Mouse (Mus musculus): ENCODE measurements around the gene Rab34. TPM values are rescaled to one million over a fixed set of nuclear protein-coding genes. Genes with fewer than 3 reads are reported as not detected.

Rab34 gene
- polyA plus RNA-seq, 1 experiment from 2014 or later, result 53.2 TPM

DNA sequence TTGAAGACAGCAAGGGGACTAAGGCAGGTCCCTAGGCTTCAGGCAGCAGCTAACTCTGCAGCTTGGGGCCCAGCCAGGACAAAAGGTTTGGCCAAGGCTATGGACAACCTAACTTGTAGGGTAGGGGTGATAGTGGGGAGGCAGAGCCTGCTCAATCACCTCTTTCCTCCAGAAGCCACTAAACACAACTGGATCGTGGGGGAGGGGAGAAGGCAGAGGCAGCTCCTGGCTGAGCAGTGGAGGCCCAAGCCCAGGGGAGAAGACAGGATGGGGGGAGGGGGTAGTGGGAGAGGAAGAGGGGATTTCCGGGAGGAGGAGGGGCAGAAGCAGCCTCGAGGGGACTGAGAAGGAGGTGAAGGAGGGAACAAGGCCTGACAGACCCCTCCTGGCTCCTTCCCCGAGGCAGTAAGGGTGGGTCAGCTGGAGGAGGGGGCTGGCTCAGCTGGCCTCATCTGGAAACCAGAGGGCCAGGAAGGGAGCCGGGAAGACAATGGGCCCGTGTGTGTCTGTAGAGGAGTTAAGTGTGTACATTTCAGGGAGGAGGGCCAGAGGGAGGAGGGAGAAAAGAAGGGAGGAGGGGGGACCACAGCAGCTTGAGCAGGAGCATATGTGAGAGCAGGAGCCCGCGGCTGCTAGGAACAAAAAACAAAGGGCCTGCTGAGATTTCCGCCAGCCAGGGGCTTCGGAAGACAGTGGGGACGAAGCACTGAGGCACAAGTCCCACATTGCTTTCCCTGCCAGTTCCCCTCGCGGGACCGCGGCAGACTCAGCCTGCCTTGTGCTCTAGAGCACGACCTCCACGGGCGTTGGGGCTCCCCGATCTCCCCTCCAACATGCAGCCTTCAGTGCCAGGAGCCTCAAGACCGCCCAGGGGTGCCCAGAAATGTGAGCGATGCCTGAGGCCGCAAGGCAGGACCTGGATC lies 24.3 kb upstream of the Rab34 start:
- ATAC-seq (ENCODE audit: low FRiP score), result peak; percentile 34
- DNase-seq (ENCODE audit: low spot score), result peak; percentile 72
- H3K36me3 ChIP-seq (replicated peaks; ENCODE audit: control insufficient read depth, insufficient read depth), result peaks cover 37% of the 10 kb centered on the region
- no peaks in the 10 kb centered on the region for H3K27me3 ChIP-seq (ENCODE audit: control insufficient read depth, insufficient read depth, low read length)
- H3K9ac ChIP-seq, result peak overlapping the region; percentile 100
- H3K4me1 ChIP-seq (replicated peaks; ENCODE audit: control insufficient read depth, insufficient read depth, low read length), result peaks cover 25% of the 10 kb centered on the region
- H3K4me3 ChIP-seq (replicated peaks; ENCODE audit: low read length), result peak overlapping the region; percentile 96
- H3K9me3 ChIP-seq (ENCODE audit: control insufficient read depth, low read length), result no peaks in the 10 kb centered on the region
- peak overlapping the region; percentile 97 for H3K27ac ChIP-seq
- peak overlapping the region; percentile 79 for H3K4me2 ChIP-seq (replicated peaks)
- under 1% methylated on average over 22 of the region's 22 CpGs for WGBS

DNA sequence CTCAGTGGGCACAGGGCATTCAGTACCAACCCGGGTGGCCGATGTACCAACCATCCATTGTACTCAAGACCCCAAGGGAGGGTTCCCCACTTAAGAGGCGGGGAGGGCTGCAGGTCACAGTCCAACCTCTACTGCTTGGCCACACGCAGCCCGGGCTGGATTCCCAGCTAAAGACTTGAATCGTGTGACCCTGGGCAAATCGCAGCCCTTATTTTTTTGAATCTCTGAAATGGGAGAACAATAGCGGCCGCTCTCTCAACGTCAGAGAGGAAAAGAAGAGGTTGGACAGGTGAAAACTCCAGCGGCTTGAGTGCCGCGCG lies 23.7 kb upstream of the Rab34 start:
- ATAC-seq (ENCODE audit: low FRiP score), result peak; percentile 1; the same call in 1 of the 2 replicates
- H3K9me3 ChIP-seq (ENCODE audit: control insufficient read depth, low read length), result no peaks in the 10 kb centered on the region
- H3K4me3 ChIP-seq (replicated peaks; ENCODE audit: low read length), result peak overlapping the region; percentile 96
- peaks cover 30% of the 10 kb centered on the region for H3K36me3 ChIP-seq (replicated peaks; ENCODE audit: control insufficient read depth, insufficient read depth)
- H3K9ac ChIP-seq, result peak overlapping the region; percentile 100
- DNase-seq (ENCODE audit: low spot score), result no peak
- peak overlapping the region; percentile 79 for H3K4me2 ChIP-seq (replicated peaks)
- WGBS, result under 1% methylated on average over 14 of the region's 14 CpGs
- no peaks in the 10 kb centered on the region for H3K27me3 ChIP-seq (ENCODE audit: control insufficient read depth, insufficient read depth, low read length)
- peak overlapping the region; percentile 97 for H3K27ac ChIP-seq
- H3K4me1 ChIP-seq (replicated peaks; ENCODE audit: control insufficient read depth, insufficient read depth, low read length), result peaks cover 25% of the 10 kb centered on the region

GRCm38 (mm10) chr11:78164924-78165760 lies 23.1 kb upstream of the Rab34 start, which contains the start of gene Traf4:
Traf4 (minus strand) TSS chr11:78165589.
- ATAC-seq (ENCODE audit: low FRiP score) (peak; percentile 87), DNase-seq (ENCODE audit: low spot score) (peak; percentile 88)
- peak within 1 kb of the TSS; percentile 97 for H3K27ac ChIP-seq
- H3K9me3 ChIP-seq (ENCODE audit: control insufficient read depth, low read length), result no peaks in the 10 kb centered on the region
- H3K36me3 ChIP-seq (replicated peaks; ENCODE audit: control insufficient read depth, insufficient read depth), result peaks cover 25% of the 10 kb centered on the region
- H3K9ac ChIP-seq, result peak within 1 kb of the TSS; percentile 100
- H3K4me1 ChIP-seq (replicated peaks; ENCODE audit: control insufficient read depth, insufficient read depth, low read length), result peaks cover 25% of the 10 kb centered on the region
- H3K27me3 ChIP-seq (ENCODE audit: control insufficient read depth, insufficient read depth, low read length), result no peaks in the 10 kb centered on the region
- under 1% methylated on average over 77 of the region's 78 CpGs for WGBS
- peak within 1 kb of the TSS; percentile 79 for H3K4me2 ChIP-seq (replicated peaks)
- peak within 1 kb of the TSS; percentile 96 for H3K4me3 ChIP-seq (replicated peaks; ENCODE audit: low read length)

GRCm38 (mm10) chr11:78165761-78166109 lies 22.5 kb upstream of the Rab34 start:
- 2% methylated on average over 16 of the region's 16 CpGs for WGBS
- DNase-seq (ENCODE audit: low spot score) (peak; percentile 60), ATAC-seq (ENCODE audit: low FRiP score) (peak; percentile 29; the same call in 1 of the 2 replicates)
- H3K4me2 ChIP-seq (replicated peaks), result peak overlapping the region; percentile 79
- H3K27me3 ChIP-seq (ENCODE audit: control insufficient read depth, insufficient read depth, low read length), result no peaks in the 10 kb centered on the region
- peak overlapping the region; percentile 97 for H3K27ac ChIP-seq
- H3K4me3 ChIP-seq (replicated peaks; ENCODE audit: low read length), result peak overlapping the region; percentile 96
- H3K9ac ChIP-seq, result peak overlapping the region; percentile 100
- peaks cover 25% of the 10 kb centered on the region for H3K4me1 ChIP-seq (replicated peaks; ENCODE audit: control insufficient read depth, insufficient read depth, low read length)
- no peaks in the 10 kb centered on the region for H3K9me3 ChIP-seq (ENCODE audit: control insufficient read depth, low read length)
- peaks cover 19% of the 10 kb centered on the region for H3K36me3 ChIP-seq (replicated peaks; ENCODE audit: control insufficient read depth, insufficient read depth)

- Histone ChIP-seq H3K27me3 (ENCODE audit: control insufficient read depth, insufficient read depth, low read length) (no peaks in the 10 kb centered on the region), H3K4me2 (replicated peaks) (peak overlapping the region; percentile 79), H3K4me3 (replicated peaks; ENCODE audit: low read length) (peak overlapping the region; percentile 96), H3K36me3 (replicated peaks; ENCODE audit: control insufficient read depth, insufficient read depth) (peaks cover 15% of the 10 kb centered on the region), H3K9ac (peak overlapping the region; percentile 100; the same call in 1 of the 2 replicates), H3K9me3 (ENCODE audit: control insufficient read depth, low read length) (no peaks in the 10 kb centered on the region), H3K4me1 (replicated peaks; ENCODE audit: control insufficient read depth, insufficient read depth, low read length) (peaks cover 25% of the 10 kb centered on the region), H3K27ac (peak overlapping the region; percentile 97)
- DNase-seq (ENCODE audit: low spot score) (no peak), ATAC-seq (ENCODE audit: low FRiP score) (no peak)
- 53% methylated on average over 4 of the region's 4 CpGs for WGBS
Measured at GRCm38 (mm10) chr11:78166161-78166560, 22.1 kb upstream of the Rab34 start.

- Histone ChIP-seq H3K9me3 (ENCODE audit: control insufficient read depth, low read length) (no peaks in the 10 kb centered on the region), H3K27me3 (ENCODE audit: control insufficient read depth, insufficient read depth, low read length) (no peaks in the 10 kb centered on the region), H3K27ac (peak overlapping the region; percentile 97; the same call in 1 of the 2 replicates), H3K36me3 (replicated peaks; ENCODE audit: control insufficient read depth, insufficient read depth) (peaks cover 10% of the 10 kb centered on the region), H3K4me3 (replicated peaks; ENCODE audit: low read length) (no peak overlapping the region), H3K4me2 (replicated peaks) (no peak overlapping the region; the same call in 1 of the 2 replicates), H3K4me1 (replicated peaks; ENCODE audit: control insufficient read depth, insufficient read depth, low read length) (peaks cover 25% of the 10 kb centered on the region), H3K9ac (no peak overlapping the region)
- DNase-seq (ENCODE audit: low spot score) (no peak), ATAC-seq (ENCODE audit: low FRiP score) (no peak)
- WGBS, result 74% methylated on average over 6 of the region's 6 CpGs
Measured at GRCm38 (mm10) chr11:78166640-78167039, 21.6 kb upstream of the Rab34 start.

- Histone ChIP-seq H3K36me3 (replicated peaks; ENCODE audit: control insufficient read depth, insufficient read depth) (peaks cover 2% of the 10 kb centered on the region; the same call in 1 of the 2 replicates), H3K4me3 (replicated peaks; ENCODE audit: low read length) (no peak overlapping the region), H3K9ac (no peak overlapping the region), H3K9me3 (ENCODE audit: control insufficient read depth, low read length) (no peaks in the 10 kb centered on the region), H3K4me1 (replicated peaks; ENCODE audit: control insufficient read depth, insufficient read depth, low read length) (peaks cover 21% of the 10 kb centered on the region), H3K4me2 (replicated peaks) (no peak overlapping the region), H3K27me3 (ENCODE audit: control insufficient read depth, insufficient read depth, low read length) (no peaks in the 10 kb centered on the region), H3K27ac (no peak overlapping the region)
- DNase-seq (ENCODE audit: low spot score) (no peak), ATAC-seq (ENCODE audit: low FRiP score) (no peak)
- 92% methylated on average over 14 of the region's 14 CpGs for WGBS
Measured at GRCm38 (mm10) chr11:78167257-78167959, 20.8 kb upstream of the Rab34 start.

DNA sequence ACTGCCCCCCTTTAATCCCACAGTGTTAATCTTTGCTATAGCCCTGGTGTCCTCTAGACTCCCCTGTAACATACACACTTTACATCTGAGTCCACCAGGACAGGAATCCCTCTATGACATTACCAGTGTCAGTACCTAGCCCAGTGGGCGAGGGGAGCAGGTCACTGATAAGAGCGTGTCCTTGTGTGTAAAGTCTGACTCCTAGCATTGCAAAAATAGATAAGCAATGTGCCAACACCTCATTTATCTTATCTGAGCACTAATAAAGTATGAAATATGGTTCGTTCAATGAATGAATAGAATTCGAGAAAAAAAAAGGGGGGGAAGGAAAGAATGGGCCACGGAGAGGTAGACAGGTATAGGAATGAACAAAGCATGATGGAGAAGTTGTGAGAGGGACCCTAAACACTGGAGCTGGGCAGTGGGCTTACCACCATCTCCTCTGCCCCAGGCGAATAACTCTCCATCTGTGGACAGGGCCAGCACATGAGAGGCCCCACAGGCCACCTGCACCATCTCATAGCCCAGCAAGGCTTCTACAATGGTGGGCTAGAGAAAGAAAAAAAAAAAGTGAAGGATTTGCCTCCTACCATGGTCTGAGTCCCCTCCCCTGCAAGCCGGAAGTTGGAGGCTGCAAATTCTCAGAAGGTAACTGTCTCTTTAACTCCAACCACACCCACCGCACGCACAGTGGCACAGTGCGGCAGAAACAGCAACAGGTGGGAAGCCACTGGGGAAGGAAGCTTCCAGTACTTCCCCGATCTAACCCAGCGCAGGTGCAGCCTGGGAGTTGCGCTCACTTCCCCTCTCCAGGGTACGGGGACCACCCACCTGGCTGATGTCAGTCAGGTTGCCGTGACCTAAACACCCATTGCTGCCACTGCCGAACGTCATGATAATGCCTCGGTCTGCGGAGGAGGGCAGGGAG lies 19.4 kb upstream of the Rab34 start:
- no peak overlapping the region for H3K27ac ChIP-seq
- H3K4me1 ChIP-seq (replicated peaks; ENCODE audit: control insufficient read depth, insufficient read depth, low read length), result peaks cover 7% of the 10 kb centered on the region
- ATAC-seq (ENCODE audit: low FRiP score) (no peak), DNase-seq (ENCODE audit: low spot score) (no peak)
- H3K4me2 ChIP-seq (replicated peaks), result no peak overlapping the region
- no peaks in the 10 kb centered on the region for H3K36me3 ChIP-seq (replicated peaks; ENCODE audit: control insufficient read depth, insufficient read depth)
- no peaks in the 10 kb centered on the region for H3K9me3 ChIP-seq (ENCODE audit: control insufficient read depth, low read length)
- H3K27me3 ChIP-seq (ENCODE audit: control insufficient read depth, insufficient read depth, low read length), result no peaks in the 10 kb centered on the region
- no peak overlapping the region for H3K9ac ChIP-seq
- no peak overlapping the region for H3K4me3 ChIP-seq (replicated peaks; ENCODE audit: low read length)
- 60% methylated on average over 19 of the region's 19 CpGs for WGBS
